Mouse (Mus musculus) midbrain, embryonic 15.5 days (tissue): Measurements from ENCODE around the gene Maml1. TPM values are rescaled to one million over a fixed set of nuclear protein-coding genes. Genes with fewer than 3 reads are reported as not detected.
A peak's percentile ranks its signal among the peaks of the same experiment; 100 is the strongest.

Experiments
- ATAC-seq: fragments of 200-750 bp; cut with Nextera tagmentation; replicated peaks from 2 replicates; pipeline ENCODE4 v1.8.0; 2017; ENCODE audit warnings: moderate TSS enrichment
- H3K27ac ChIP-seq: fragments of 300-500 bp; sonication (generic); 2 replicates; pipeline ENCODE4 v1.5.1; 2015; ENCODE audit warnings: mild to moderate bottlenecking, inconsistent platforms
- H3K27me3 ChIP-seq: fragments of 300-500 bp; sonication (generic); replicated peaks from 2 replicates; pipeline ENCODE4 v1.6.1; 2015; ENCODE audit warnings: inconsistent platforms
- H3K36me3 ChIP-seq: fragments of 300-500 bp; sonication (generic); replicated peaks from 2 replicates; pipeline ENCODE4 v1.6.1; 2015; ENCODE audit warnings: inconsistent platforms
- H3K4me1 ChIP-seq: fragments of 300-500 bp; sonication (generic); 2 replicates; pipeline ENCODE4 v1.6.1; 2015; ENCODE audit warnings: inconsistent platforms
- H3K4me2 ChIP-seq: fragments of 300-500 bp; sonication (generic); 2 replicates; pipeline ENCODE4 v1.6.1; 2015; ENCODE audit warnings: inconsistent platforms, mild to moderate bottlenecking, moderate library complexity
- H3K4me3 ChIP-seq: fragments of 300-500 bp; sonication (generic); 2 replicates; pipeline ENCODE4 v1.5.1; 2015; ENCODE audit warnings: mild to moderate bottlenecking, inconsistent platforms
- H3K9ac ChIP-seq: fragments of 300-500 bp; sonication (generic); 2 replicates; pipeline ENCODE4 v1.6.1; 2015; ENCODE audit warnings: mild to moderate bottlenecking, inconsistent platforms
- H3K9me3 ChIP-seq: fragments of 300-500 bp; sonication (generic); 2 replicates; pipeline ENCODE4 v1.6.1; 2016; ENCODE audit warnings: inconsistent platforms
- WGBS: fragments of 180-500 bp; shearing (Covaris S2); methylation state at CpG from one replicate; pipeline ENCODE4 v1.1.7; 2015; ENCODE audit warnings: mixed read lengths; 5-methylcytosine and 5-hydroxymethylcytosine counted together
- polyA plus RNA-seq: library from polyadenylated mRNA; unstranded; fragments of >200 nt; fragmentation: Nextera tagmentation; extraction: Ambion mirVana; gene quantifications from 2 replicates; pipeline ENCODE4 v1.2.1, GENCODE M21; 2015

Gene Maml1
- polyA plus RNA-seq = 3.8 and 4.1 TPM in 2 replicates

GRCm38 (mm10) chr11:50292190-50292855 lies at the start of gene Maml1:
Gene Maml1, minus strand, starts transcription at chr11:50292311.
- Histone ChIP-seq H3K27ac (peak within 1 kb of the TSS; percentile 96), H3K9me3 (no peaks in the 10 kb centered on the region), H3K36me3 (peaks cover 23% of the 10 kb centered on the region), H3K4me2 (peak within 1 kb of the TSS; percentile 79), H3K27me3 (no peaks in the 10 kb centered on the region), H3K4me3 (peak within 1 kb of the TSS; percentile 76), H3K9ac (peak within 1 kb of the TSS; percentile 66), H3K4me1 (peaks cover 34% of the 10 kb centered on the region)
- peak; percentile 98 for ATAC-seq
- under 1% methylated on average over 45 of the region's 45 CpGs for WGBS

- Histone ChIP-seq H3K4me2 (no peak overlapping the region), H3K4me3 (no peak overlapping the region), H3K4me1 (no peaks in the 10 kb centered on the region), H3K36me3 (no peaks in the 10 kb centered on the region), H3K27me3 (no peaks in the 10 kb centered on the region), H3K27ac (no peak overlapping the region), H3K9ac (no peak overlapping the region), H3K9me3 (no peaks in the 10 kb centered on the region)
- no peak for ATAC-seq
- 57% methylated on average over 4 of the region's 4 CpGs for whole genome bisulfite sequencing
Measured at GRCm38 (mm10) chr11:50336891-50337290, 44.8 kb upstream of the Maml1 start.

GRCm38 (mm10) chr11:50336126-50336525 lies 44.0 kb upstream of the Maml1 start:
- Histone ChIP-seq H3K4me3 (no peak overlapping the region), H3K4me1 (no peaks in the 10 kb centered on the region), H3K4me2 (no peak overlapping the region), H3K27ac (no peak overlapping the region), H3K9me3 (no peaks in the 10 kb centered on the region), H3K9ac (no peak overlapping the region), H3K27me3 (no peaks in the 10 kb centered on the region), H3K36me3 (no peaks in the 10 kb centered on the region)
- WGBS = 53% methylated on average over 1 of the region's 1 CpGs
- ATAC-seq = no peak

GRCm38 (mm10) chr11:50333181-50333580 lies 41.1 kb upstream of the Maml1 start:
- no peaks in the 10 kb centered on the region for H3K4me1 ChIP-seq
- no peak overlapping the region for H3K4me3 ChIP-seq
- no peaks in the 10 kb centered on the region for H3K36me3 ChIP-seq
- ATAC-seq = no peak
- no peak overlapping the region for H3K4me2 ChIP-seq
- H3K9me3 ChIP-seq = no peaks in the 10 kb centered on the region
- H3K27ac ChIP-seq = no peak overlapping the region
- WGBS = 95% methylated on average over 3 of the region's 3 CpGs
- no peaks in the 10 kb centered on the region for H3K27me3 ChIP-seq
- no peak overlapping the region for H3K9ac ChIP-seq

- Histone ChIP-seq H3K4me3 (no peak overlapping the region), H3K9me3 (no peaks in the 10 kb centered on the region), H3K4me1 (peaks cover 12% of the 10 kb centered on the region), H3K4me2 (no peak overlapping the region), H3K27ac (no peak overlapping the region), H3K36me3 (no peaks in the 10 kb centered on the region), H3K27me3 (no peaks in the 10 kb centered on the region), H3K9ac (no peak overlapping the region)
- ATAC-seq = no peak
- 93% methylated on average over 1 of the region's 1 CpGs for WGBS
Measured at GRCm38 (mm10) chr11:50329378-50329777, 37.3 kb upstream of the Maml1 start.

- Histone ChIP-seq H3K9ac (no peak overlapping the region), H3K9me3 (no peaks in the 10 kb centered on the region), H3K4me3 (no peak overlapping the region), H3K4me2 (no peak overlapping the region), H3K4me1 (peaks cover 24% of the 10 kb centered on the region), H3K27ac (no peak overlapping the region), H3K27me3 (no peaks in the 10 kb centered on the region), H3K36me3 (no peaks in the 10 kb centered on the region)
- WGBS = 84% methylated on average over 3 of the region's 3 CpGs
- ATAC-seq = no peak
Measured at GRCm38 (mm10) chr11:50328075-50328625, 36.0 kb upstream of the Maml1 start.

- no peaks in the 10 kb centered on the region for H3K27me3 ChIP-seq
- 5% methylated on average over 7 of the region's 7 CpGs for WGBS
- no peaks in the 10 kb centered on the region for H3K9me3 ChIP-seq
- peaks cover 40% of the 10 kb centered on the region for H3K4me1 ChIP-seq
- ATAC-seq = no peak
- H3K4me3 ChIP-seq = peak overlapping the region; percentile 83
- H3K9ac ChIP-seq = peak overlapping the region; percentile 83
- H3K27ac ChIP-seq = peak overlapping the region; percentile 92
- no peaks in the 10 kb centered on the region for H3K36me3 ChIP-seq
- peak overlapping the region; percentile 68 for H3K4me2 ChIP-seq
Measured at GRCm38 (mm10) chr11:50326302-50326966, 34.3 kb upstream of the Maml1 start.

- Histone ChIP-seq H3K36me3 (no peaks in the 10 kb centered on the region), H3K27ac (peak within 1 kb of the TSS; percentile 92), H3K4me3 (peak within 1 kb of the TSS; percentile 83), H3K4me1 (peaks cover 42% of the 10 kb centered on the region), H3K9ac (peak within 1 kb of the TSS; percentile 93), H3K9me3 (no peaks in the 10 kb centered on the region), H3K27me3 (no peaks in the 10 kb centered on the region), H3K4me2 (peak within 1 kb of the TSS; percentile 68)
- WGBS = under 1% methylated on average over 64 of the region's 64 CpGs
- ATAC-seq = peak; percentile 99
Measured at GRCm38 (mm10) chr11:50325496-50326301, 33.6 kb upstream of the Maml1 start, which contains the start of gene Canx. Gene Canx, minus strand, starts transcription at chr11:50325673.

GRCm38 (mm10) chr11:50324751-50325471 lies 32.8 kb upstream of the Maml1 start:
- Histone ChIP-seq H3K9ac (peak overlapping the region; percentile 93), H3K36me3 (no peaks in the 10 kb centered on the region), H3K4me2 (peak overlapping the region; percentile 63), H3K4me1 (peaks cover 45% of the 10 kb centered on the region), H3K9me3 (no peaks in the 10 kb centered on the region), H3K27ac (peak overlapping the region; percentile 92), H3K27me3 (no peaks in the 10 kb centered on the region), H3K4me3 (peak overlapping the region; percentile 83)
- 2% methylated on average over 34 of the region's 34 CpGs for WGBS
- peak; percentile 82 for ATAC-seq

GRCm38 (mm10) chr11:50323843-50324242 lies 31.7 kb upstream of the Maml1 start:
- 43% methylated on average over 1 of the region's 1 CpGs for WGBS
- H3K4me3 ChIP-seq = peak overlapping the region; percentile 83
- H3K9ac ChIP-seq = 0 out of 2 replicates have a peak overlapping the region, but pooled peaks have one; percentile 93
- H3K36me3 ChIP-seq = no peaks in the 10 kb centered on the region
- no peaks in the 10 kb centered on the region for H3K9me3 ChIP-seq
- H3K4me2 ChIP-seq = peak overlapping the region; percentile 63
- H3K27me3 ChIP-seq = no peaks in the 10 kb centered on the region
- H3K4me1 ChIP-seq = peaks cover 46% of the 10 kb centered on the region
- ATAC-seq = no peak
- no peak overlapping the region for H3K27ac ChIP-seq

GRCm38 (mm10) chr11:50322345-50322744 lies 30.2 kb upstream of the Maml1 start:
- no peak overlapping the region for H3K27ac ChIP-seq
- no peak overlapping the region for H3K4me2 ChIP-seq
- H3K9me3 ChIP-seq = no peaks in the 10 kb centered on the region
- no peak overlapping the region for H3K4me3 ChIP-seq
- no peak overlapping the region for H3K9ac ChIP-seq
- no peaks in the 10 kb centered on the region for H3K36me3 ChIP-seq
- no peak for ATAC-seq
- peaks cover 46% of the 10 kb centered on the region for H3K4me1 ChIP-seq
- H3K27me3 ChIP-seq = no peaks in the 10 kb centered on the region
